12 mouse cellular contexts compared by ENCODE assay signal in the genomic region with DNA sequence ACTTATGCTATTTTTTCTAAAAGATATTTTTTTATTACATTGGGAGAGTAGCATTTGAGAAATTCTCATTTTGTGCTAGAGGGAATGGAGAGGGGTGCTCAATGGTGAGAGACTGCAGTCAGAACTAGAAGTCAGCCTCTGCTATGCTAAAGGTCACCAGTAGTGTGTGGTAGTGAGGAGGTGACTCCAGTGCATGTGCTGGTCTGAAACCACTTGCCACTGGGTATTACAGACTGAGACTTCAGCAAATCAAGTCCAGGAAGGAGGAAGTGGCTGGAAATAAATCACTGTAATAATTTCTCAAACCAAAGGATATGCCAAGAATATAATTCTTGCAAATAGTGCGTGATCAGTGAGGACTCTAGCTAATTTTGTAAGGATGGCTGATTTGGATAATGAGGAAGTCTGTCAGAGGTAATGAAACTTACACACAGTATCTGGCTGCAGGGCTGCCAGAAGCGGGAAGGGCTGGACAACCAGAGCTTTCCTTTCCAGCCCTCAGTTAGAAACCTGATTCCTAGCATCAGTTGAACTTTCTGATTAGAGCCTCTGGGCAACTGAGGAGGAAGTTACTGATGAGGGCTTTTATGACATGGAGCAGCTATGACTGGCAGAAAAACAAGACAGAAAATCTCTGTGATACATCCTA.
DNase-seq lines count a peak whose midpoint lies in the region; ATAC-seq and TF ChIP-seq lines count a peak whose summit lies in the region.
"Had no signal": no experiment of that assay in that cellular context is flagged by ENCODE, and none has a peak within 500 bp of the region (broad histone marks: within the 10 kb centered on the region; RNA-seq: fewer than 3 reads in every experiment).

No protein-coding gene starts in this region.

- no peak overlapping the region for H3K9ac ChIP-seq in kidney, embryonic 14.5 days (ENCODE audit: low read depth, low read length)
- H3K9ac ChIP-seq: midbrain, embryonic 12.5 days; neural tube, embryonic 12.5 days had no signal

- H3K4me3 ChIP-seq in kidney, embryonic 14.5 days (ENCODE audit: low read length) = no peak overlapping the region
- H3K4me3 ChIP-seq in hindbrain, embryonic 10.5 days = no peak overlapping the region
- H3K4me3 ChIP-seq in cerebellum, adult 2 months (replicated peaks; ENCODE audit: insufficient read depth, low read depth, low read length) = no peak overlapping the region
- H3K4me3 ChIP-seq: heart, adult 2 months; midbrain, embryonic 12.5 days; neural tube, embryonic 12.5 days had no signal

- TF ChIP-seq POLR2A in cerebellum, adult 2 months (IDR thresholded peaks at IDR 0.05; ENCODE audit: borderline replicate concordance, insufficient read depth, low read length) = no peak

- peaks cover 8% of the 10 kb centered on the region; the same call in 1 of the 2 replicates for H3K4me1 ChIP-seq in kidney, embryonic 14.5 days (ENCODE audit: control insufficient read depth, insufficient read depth, low read length)
- H3K4me1 ChIP-seq in hindbrain, embryonic 10.5 days (replicated peaks) = no peaks in the 10 kb centered on the region
- no peaks in the 10 kb centered on the region for H3K4me1 ChIP-seq in cerebellum, adult 2 months (ENCODE audit: control insufficient read depth, insufficient read depth, low read length)
- H3K4me1 ChIP-seq: midbrain, embryonic 12.5 days; neural tube, embryonic 12.5 days had no signal

- no peaks in the 10 kb centered on the region for H3K36me3 ChIP-seq in kidney, embryonic 14.5 days (ENCODE audit: control insufficient read depth, insufficient read depth, low read length)
- peaks cover 1% of the 10 kb centered on the region for H3K36me3 ChIP-seq in hindbrain, embryonic 10.5 days
- H3K36me3 ChIP-seq: midbrain, embryonic 12.5 days; neural tube, embryonic 12.5 days had no signal

- 21% methylated on average over 2 of the region's 2 CpGs for WGBS in kidney, embryonic 14.5 days
- 80% methylated on average over 2 of the region's 2 CpGs for WGBS in hindbrain, embryonic 10.5 days
- WGBS in cerebellum, adult 2 months = 55% methylated on average over 2 of the region's 2 CpGs

- H3K4me2 ChIP-seq in kidney, embryonic 14.5 days (replicated peaks; ENCODE audit: low read depth, low read length) = no peak overlapping the region
- H3K4me2 ChIP-seq: midbrain, embryonic 12.5 days; neural tube, embryonic 12.5 days had no signal

- H3K9me3 ChIP-seq in kidney, embryonic 14.5 days (ENCODE audit: control insufficient read depth, low read length) = no peaks in the 10 kb centered on the region
- no peaks in the 10 kb centered on the region for H3K9me3 ChIP-seq in hindbrain, embryonic 10.5 days
- H3K9me3 ChIP-seq: midbrain, embryonic 12.5 days; neural tube, embryonic 12.5 days had no signal

- no peaks in the 10 kb centered on the region for H3K27me3 ChIP-seq in kidney, embryonic 14.5 days (ENCODE audit: control insufficient read depth, insufficient read depth, low read length)
- no peaks in the 10 kb centered on the region for H3K27me3 ChIP-seq in hindbrain, embryonic 10.5 days (ENCODE audit: insufficient read depth, poor library complexity, severe bottlenecking)
- H3K27me3 ChIP-seq in cerebellum, adult 2 months (ENCODE audit: control insufficient read depth, insufficient read depth, low read length) = no peaks in the 10 kb centered on the region
- H3K27me3 ChIP-seq: midbrain, embryonic 12.5 days; neural tube, embryonic 12.5 days had no signal

- ATAC-seq in kidney, embryonic 14.5 days (ENCODE audit: low FRiP score, low TSS enrichment) = peak; percentile 30; the same call in 1 of the 2 replicates
- ATAC-seq in common myeloid progenitor, adult 5-6 weeks (replicated peaks; ENCODE audit: low read depth, poor library complexity, severe bottlenecking) = peak; percentile 73
- peak; percentile 84 for ATAC-seq in megakaryocyte, adult 5-6 weeks (ENCODE audit: poor library complexity, severe bottlenecking)

- DNase-seq in kidney, postnatal 25 days = no peak
- DNase-seq in ES-CJ7 (ENCODE audit: low read depth, low spot score) = peak; percentile 44
- no peak for DNase-seq in hindbrain, embryonic 10.5 days (ENCODE audit: low spot score)
- DNase-seq in cerebellum, adult 2 months = no peak
- DNase-seq: cerebellum, postnatal 14 days; heart, adult 2 months; thymus, postnatal 36 days had no signal

- no peak for TF ChIP-seq CTCF in cerebellum, adult 2 months (IDR thresholded peaks at IDR 0.05; ENCODE audit: borderline replicate concordance, insufficient read depth, low read depth, low read length)

- no peak overlapping the region for H3K27ac ChIP-seq in kidney, embryonic 14.5 days (ENCODE audit: low read depth, low read length)
- no peak overlapping the region for H3K27ac ChIP-seq in hindbrain, embryonic 10.5 days
- H3K27ac ChIP-seq in cerebellum, adult 2 months (ENCODE audit: insufficient read depth, low read length) = no peak overlapping the region
- H3K27ac ChIP-seq: heart, adult 2 months; midbrain, embryonic 12.5 days; neural tube, embryonic 12.5 days had no signal

Comparison
In these comparisons a context has a peak if more than half of its experiments do, and no peak if none do; other contexts are left out.
1. ATAC-seq: peak in every context shown above with its lines; median percentile 84 in megakaryocyte, adult 5-6 weeks; 73 in common myeloid progenitor, adult 5-6 weeks; 30 in kidney, embryonic 14.5 days.